Mouse (Mus musculus) frontal cortex, postnatal 25 days (tissue): ENCODE results near the gene Fry.

Experiments used
- DNase-seq, 2 experiments: peaks; one replicate each; pipeline ENCODE4 v3.0.0; 2022; ENCODE audit warnings: low spot score in 2 of 2

The Fry gene

GRCm38 (mm10) chr5:150525239-150525638 is 406.8 kb downstream of the Fry start:
- no peak for DNase-seq

DNA sequence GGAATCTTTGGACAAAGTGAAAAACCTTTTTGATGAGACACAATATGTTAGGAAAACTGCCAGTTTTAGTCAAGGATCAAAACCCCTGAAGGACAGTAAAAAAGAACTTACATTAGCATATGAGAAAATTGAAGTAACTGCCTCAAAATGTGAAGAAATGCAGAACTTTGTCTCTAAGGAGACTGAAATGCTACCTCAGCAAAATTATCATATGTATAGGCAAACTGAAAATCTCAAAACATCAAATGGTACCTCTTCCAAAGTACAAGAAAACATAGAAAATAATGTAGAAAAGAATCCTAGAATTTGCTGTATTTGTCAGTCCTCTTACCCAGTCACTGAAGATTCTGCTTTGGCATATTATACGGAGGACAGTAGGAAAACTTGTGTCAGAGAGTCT is 422.9 kb downstream of the Fry start:
- DNase-seq: no peak

GRCm38 (mm10) chr5:150543184-150543583 is 424.7 kb downstream of the Fry start:
- no peak for DNase-seq
